Mouse (Mus musculus) ovary, postnatal 36 days (tissue): ENCODE results near the gene Psmb6.
"Not testable (repeated sequence)": the region's sequence is repeated elsewhere in the genome, so short reads cannot be mapped to it uniquely, and the experiment has no call there.

Source experiments
- DNase-seq: peaks from one replicate; pipeline ENCODE4 v3.0.0; 2022; ENCODE audit warnings: low spot score, mixed read lengths

Gene Psmb6

DNA sequence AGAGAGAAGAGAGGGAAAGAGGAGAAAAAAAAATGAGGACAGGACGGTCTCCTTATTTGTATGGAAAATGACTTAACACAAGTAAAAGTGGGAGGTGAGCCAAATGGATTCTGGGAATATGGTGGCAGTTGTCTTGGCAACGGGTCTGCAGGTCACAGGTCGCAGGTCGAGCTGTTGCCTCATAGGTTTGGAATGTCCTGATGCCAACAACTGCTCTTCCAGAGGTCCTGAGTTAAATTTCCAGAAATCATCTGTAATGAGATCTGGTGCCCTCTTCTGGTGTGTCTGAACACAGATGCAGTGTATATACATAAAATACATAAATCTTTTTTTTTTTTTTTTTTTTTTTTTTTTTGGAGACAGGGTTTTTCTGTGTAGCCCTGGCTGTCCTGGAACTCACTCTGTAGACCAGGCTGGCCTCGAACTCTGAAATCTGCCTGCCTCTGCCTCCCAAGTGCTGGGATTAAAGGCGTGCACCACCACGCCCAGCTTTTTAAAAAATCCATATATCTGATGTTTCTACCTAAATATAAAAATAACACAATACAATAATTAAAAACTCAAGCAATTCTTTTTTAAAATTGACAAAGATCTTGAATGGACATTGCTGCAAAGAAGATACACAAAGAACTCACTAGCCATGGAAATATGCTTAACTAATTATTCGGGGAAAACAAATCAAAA lies 1.7 kb upstream of the Psmb6 start:
- DNase-seq = not testable (repeated sequence)

DNA sequence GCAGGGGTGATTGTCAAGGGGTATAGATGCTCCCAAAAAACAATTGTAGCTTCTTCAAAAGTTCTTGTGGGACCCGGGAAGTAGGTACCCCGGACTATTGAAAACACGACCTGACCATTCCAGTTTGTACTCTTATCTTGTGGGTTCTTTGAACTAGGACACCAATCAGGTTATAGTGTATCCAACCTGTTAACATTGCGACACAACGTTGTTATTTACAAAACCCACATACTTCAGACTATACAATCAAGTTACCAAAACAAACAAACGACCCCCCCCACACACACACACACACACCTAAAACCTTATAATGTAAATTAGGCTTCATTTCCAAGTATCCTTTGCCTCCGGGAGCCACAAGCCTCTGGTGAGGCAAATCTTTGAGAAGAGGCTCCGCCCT lies 385 bp upstream of the Psmb6 start:
- DNase-seq = no peak

DNA sequence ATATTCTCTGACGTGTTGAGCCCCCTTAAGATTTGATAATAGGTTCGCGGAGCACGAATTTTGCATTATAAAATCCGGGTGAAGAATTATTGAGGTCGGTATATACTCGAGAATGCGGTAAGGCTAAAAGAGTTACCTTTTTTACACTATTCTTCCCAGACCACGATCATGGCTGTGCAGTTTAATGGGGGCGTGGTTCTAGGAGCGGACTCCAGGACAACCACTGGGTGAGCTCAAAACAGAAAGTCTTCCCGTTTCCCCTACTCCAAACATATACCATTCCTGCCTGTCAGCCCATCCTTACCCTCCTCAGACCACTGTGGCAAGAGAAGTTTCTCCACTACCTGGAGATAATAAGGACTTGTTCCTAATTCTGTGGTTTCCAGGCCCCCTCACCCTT lies 559 bp downstream of the Psmb6 start:
- no peak for DNase-seq

DNA sequence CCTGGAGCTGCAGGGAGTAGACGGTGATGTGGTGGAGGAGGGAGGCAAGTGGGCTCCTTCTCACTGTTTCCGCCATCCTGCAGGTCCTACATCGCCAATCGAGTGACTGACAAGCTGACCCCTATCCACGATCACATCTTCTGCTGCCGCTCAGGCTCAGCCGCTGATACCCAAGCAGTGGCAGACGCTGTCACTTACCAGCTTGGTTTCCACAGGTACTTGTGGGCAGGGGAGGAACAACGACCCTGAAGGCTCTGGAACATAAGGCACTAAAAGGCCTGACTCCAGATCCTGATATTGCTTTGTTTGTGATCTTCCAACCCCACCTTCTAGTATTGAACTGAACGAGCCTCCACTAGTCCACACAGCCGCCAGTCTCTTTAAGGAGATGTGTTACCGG lies 1.0 kb downstream of the Psmb6 start:
- no peak for DNase-seq

DNA sequence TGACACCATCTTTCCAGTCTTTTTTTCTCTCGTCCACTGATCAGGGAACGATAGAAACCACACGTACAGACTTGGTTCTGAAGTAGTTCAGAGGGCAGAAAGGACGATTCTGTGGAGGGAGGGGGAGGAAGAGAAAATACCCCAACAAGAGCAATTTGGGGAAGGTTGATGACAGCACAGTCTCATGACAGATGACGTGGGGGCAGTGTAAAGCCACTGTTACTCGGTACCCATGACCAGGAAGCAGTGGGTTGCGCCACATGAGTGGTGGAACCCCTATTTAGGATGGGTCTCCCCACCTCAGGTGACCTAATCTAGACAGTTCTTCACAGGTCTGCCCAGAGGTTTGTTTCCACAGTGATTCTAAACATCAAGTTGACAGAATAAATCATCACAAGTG lies 3.4 kb downstream of the Psmb6 start:
- DNase-seq = no peak

DNA sequence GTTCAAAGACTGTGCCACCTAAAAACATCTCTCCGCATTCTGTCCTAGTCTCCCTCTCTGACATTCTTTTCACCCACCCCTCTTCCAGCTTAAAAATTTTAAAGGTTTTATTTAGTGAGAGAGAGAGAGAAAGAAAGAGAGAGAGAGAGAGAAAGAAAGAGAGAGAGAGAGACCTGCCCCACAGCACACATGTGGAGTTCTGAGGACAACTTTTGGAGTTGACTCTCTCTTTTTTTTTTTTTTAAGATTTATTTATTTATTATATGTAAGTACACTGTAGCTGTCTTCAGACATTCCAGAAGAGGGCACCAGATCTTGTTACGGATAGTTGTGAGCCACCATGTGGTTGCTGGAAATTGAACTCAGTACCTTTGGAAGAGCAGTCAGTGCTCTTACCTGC lies 5.9 kb downstream of the Psmb6 start:
- not testable (repeated sequence) for DNase-seq

DNA sequence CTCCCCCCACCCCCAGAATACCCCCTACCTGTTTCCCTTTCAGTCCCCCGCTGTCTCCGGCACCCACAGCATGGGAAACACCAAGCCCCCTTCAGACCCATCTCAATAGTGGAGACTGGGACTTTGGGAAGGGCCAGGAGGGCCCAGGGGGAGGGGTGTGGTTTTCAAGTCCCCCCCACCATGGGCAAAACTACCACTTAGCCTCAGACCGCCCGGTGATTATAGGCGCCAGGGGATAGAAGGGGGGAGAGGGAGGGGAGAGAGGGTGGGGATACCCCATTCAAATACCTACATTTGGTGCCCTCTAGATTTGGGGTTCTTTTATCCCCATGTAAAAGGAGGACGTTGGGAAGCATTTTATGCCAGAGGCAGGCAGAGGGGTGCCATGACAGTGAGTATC lies 7.7 kb downstream of the Psmb6 start, which contains the start of gene Gm40193:
Gene Gm40193, minus strand, starts transcription at position 101 of the 400 bp plus-strand sequence.
- DNase-seq = no peak

DNA sequence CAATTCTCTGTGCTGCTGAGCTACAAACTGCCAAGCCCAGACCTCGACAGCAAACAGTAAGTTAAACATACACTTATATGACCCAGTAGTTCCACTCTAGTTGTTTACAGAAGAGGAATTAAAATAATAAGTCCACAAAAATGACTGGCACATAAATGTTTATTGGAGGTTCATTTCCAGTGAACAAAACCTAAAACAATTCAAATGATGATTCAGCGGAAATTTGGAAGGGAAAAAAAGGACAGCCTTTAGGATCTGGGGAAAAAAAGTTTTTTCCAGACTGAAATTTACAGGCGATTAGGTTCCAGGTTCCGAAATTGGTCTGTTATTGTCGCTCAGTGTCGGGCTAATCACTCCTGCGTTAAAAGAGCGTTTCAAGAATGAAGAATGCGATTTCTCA lies 14.3 kb downstream of the Psmb6 start:
- DNase-seq = no peak

DNA sequence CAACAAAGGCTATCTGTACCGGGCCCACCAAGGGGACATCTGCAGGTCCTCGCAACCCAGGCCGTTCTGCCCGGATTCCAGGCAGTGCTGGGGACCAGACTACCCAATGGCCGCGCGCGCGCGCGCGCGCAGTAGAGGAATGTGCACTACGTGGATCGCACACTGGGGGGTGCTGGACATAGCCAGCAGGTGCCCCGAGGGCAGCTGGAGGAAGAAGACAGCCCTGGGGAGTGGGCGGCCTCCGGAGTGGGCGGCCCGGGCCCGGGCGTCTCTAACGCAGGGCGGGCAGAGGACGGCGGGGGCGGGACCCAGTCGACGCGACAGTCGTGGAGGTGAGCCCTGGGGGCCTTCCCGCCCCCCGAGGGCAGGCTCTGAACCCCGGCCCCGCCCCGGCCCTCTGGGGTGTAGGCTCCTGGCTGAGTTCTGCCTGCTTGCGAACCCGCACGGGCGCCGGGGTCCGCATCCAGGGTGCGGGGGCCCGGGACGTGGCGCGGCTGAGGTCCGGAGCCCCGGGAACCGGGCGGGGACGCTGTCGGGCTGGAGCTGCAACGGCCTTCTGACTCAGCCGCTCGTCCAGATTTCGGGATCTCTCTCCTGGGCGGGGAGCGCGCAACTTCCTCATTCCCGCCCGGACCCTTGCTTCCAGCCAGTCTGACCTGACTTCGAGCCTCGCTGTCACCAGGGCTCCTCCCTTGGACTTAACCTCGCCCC lies 14.9 kb downstream of the Psmb6 start, which contains the start of gene Pld2:
Gene Pld2, plus strand, starts transcription at position 188 of the 711 bp plus-strand sequence.
- DNase-seq = peak; percentile 92

DNA sequence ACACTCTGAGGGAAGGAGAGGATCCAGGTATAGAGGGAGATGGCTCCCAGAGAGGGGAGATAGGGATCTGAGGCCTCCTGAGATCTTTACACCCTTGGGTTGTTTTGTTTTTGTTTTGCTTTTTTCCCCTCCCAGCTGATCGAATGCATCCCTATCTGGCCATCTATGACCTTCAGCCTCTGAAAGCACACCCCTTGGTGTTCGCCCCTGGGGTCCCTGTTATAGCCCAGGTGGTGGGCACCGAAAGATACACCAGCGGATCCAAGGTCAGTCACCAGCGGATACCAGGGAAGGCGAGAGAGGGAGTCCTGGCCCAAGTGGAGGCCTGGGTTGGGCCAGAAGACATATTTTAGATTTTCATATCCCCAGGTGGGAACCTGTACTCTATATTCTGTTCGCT lies 15.8 kb downstream of the Psmb6 start:
- DNase-seq = no peak

DNA sequence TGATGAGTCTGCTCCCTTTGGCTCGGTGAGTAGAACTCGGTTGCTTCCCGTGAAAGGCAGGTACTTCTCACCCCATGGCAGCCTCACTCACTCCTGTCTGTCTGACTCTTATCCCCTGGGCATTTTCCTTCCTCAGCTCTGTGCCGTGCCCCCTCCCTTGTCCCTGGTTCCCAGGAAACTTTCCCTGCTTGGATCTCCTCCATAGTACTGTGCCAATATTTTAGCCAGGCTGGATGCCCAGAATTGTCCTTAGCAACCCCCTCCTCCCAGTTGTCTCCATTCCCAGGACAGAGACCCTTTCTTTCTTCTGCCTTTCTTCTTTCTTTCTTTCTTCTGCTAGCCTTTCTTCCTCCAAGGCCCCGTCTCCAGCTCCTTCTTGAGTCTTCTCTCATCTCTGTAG lies 16.2 kb downstream of the Psmb6 start:
- no peak for DNase-seq

DNA sequence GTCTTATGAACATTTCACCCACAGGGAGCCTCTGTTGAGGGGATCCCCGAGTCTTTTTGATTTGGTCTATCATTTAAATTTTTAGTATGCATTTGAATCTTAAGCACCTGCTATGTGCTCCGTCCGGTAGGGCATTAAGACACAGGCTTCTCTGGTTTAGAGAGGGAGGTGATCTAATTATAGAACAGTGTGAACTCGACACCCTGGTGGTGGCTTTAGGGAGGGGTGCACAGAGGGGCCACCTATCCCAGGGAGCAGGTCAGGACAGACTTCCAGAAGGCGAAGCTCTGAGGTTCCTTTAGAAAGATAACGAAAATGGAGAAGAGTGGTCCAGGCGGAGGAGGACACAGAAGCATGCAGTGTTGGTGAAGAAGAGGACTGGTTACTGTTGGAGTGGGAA lies 19.3 kb downstream of the Psmb6 start:
- no peak for DNase-seq

DNA sequence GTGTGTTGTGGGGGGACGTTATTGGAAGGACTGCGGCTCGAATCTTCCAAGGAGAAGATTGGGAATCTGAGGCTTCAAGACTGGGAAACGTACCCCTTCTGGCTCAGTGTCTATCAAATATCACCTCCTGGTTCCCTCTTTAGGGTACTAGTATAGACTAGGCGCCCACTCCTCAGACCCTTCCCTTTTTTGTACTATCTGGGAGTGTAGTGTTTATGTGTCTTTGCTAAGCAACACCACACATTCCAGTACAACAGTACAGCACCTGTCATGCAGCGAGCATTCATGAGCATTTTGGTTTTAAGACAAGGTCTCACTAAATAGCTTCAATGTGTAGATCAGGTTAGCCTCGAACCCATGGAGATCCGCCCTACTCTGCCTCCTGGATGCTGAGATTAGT lies 26.4 kb downstream of the Psmb6 start:
- no peak for DNase-seq

DNA sequence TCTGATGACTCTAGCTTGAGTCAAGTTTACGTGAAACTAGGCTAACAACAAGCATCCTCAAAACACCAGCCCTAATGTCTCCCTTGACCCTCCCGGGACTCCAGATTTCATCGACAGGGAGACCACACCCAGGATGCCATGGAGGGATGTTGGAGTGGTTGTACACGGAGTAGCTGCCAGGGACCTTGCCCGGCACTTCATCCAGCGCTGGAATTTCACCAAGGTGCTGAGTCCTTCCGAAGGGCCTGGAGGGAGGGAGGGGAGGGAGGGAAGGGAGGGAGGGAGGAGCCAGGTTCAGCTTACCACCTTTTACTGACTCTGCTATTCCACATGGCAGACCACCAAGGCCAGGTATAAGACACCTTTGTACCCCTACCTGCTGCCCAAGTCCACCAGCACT lies 28.8 kb downstream of the Psmb6 start:
- DNase-seq = no peak

DNA sequence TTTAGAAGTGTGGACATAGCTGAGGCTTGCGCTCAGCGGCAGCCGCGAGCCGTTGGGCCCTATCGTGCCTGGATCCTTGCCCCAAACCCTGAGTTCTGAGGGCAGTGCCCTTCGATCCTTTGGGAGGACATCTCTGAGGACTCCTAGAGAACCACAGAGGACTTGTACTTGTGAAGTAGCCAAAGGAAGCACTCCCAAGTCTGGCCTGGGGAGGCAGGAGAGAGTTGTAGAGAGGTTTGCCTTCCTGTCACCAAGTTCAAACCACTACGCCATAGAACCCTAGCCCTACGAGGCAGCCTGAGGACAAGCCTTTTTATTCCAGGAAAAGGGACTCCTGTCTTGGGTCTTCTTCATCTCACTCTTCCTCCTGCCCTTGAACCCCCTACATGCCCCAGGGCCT lies 32.4 kb downstream of the Psmb6 start:
- no peak for DNase-seq

DNA sequence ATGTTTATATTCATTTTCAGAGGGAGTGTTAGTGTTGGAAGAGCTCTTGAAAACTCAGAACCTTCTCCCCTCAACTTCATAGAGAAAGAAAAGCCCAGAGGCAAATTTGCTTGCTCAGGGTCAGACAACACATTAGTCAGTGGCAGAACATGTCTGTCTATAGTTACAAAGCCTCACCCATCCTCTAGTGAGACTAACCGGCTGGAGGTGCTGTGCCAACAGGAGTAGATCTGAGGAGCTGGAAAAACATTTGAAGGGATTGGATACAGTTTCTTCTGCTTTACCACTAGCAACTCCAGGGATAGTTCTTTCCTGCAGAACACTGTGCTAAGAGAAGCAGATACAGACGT lies 36.7 kb downstream of the Psmb6 start:
- no peak for DNase-seq

DNA sequence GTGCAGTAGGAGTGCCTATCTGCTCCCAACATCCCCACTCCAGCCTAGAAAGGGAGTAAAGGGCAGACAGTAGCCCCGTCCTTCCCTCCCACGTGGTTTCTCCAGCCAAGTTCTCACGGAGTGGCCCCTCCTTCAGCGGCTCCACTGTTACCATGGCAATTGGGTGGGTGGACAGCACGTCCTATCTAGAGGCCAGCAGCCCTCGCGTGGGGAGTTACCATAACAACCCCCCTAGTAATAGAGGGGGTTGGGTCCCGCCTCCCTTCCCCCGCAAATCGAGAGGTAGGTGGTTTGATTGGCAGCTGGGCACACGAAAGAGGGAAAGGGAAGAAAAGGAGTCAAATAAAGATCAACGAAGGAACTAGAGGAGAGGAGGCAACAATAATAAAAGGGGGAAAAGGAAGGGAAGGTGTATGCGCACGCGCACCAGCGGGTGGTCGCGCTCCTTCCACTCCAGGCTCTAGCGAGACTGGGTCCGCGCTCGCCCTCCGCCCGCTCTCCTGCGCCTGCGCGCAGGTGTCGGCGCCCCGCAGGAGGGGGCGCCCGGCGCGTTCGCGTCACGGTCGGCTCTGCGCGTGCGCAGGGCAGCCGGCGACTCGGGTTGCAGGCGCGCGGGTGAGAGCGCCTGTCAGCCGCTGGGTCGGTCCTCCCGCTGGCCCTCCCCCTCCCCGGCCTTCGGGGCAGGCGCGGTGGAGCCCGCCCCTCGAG lies 37.3 kb downstream of the Psmb6 start, which contains the start of gene Mink1:
Gene Mink1, plus strand, starts transcription at position 595 of the 708 bp plus-strand sequence.
- DNase-seq = peak; percentile 93

DNA sequence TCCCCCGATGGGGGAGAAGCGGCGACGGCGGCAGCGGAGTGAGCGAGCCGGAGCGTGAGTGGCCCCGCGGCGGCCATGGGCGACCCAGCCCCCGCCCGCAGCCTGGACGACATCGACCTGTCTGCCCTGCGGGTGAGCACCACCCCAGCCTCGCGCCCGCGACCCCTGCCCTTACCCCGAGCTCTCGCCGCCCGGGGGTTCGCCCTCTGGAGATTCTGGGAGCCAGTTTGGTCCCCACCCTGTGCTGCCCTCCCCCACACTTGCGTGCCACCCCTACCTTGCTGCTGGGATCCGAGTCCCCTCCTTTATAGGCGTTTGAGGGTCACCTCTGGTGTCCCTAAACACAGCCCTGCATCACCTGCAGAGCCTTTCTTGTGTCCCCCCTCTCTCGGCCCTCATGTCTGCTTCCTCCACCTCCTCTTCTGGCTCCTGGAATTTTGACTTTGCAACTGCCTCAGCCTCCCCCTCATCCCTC lies 37.9 kb downstream of the Psmb6 start:
- DNase-seq = no peak

DNA sequence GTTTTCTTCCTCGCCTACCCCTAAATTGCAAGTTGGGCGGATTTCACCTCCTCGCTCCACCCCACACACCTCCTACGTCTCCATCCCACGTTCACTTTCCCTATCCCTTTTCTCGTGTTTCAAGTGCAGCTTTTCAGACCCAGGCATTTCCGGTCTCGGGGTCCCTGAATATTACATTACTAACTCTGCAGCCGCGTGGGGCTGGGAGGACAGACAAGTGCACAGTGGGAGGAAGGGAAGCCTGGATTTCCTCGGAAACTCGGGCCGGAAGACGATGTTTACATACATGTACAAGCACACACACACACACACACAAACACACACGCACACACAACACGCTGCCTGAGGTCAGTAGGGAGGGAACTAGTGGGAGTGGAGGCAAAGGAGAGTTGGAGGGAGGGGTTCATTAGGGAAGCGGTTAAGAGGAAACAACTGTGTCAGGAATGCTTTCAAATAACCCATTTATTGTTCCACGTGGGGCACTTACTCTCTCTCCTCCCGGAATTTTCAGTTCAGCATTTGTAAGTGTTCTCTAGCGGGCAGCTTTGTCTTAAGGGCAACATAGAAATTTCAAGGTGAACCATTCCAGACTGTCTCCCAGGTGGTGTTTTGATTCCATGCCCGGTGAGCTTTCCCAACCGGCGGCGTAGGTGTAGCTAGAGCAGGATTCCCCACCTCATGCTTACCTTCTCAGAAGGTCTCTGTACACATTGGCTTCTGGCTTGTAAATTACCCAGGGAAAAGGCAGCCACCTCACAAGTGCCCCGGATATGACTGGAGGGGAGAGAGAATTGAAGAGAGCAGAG lies 38.5 kb downstream of the Psmb6 start:
- peak; percentile 14 for DNase-seq

DNA sequence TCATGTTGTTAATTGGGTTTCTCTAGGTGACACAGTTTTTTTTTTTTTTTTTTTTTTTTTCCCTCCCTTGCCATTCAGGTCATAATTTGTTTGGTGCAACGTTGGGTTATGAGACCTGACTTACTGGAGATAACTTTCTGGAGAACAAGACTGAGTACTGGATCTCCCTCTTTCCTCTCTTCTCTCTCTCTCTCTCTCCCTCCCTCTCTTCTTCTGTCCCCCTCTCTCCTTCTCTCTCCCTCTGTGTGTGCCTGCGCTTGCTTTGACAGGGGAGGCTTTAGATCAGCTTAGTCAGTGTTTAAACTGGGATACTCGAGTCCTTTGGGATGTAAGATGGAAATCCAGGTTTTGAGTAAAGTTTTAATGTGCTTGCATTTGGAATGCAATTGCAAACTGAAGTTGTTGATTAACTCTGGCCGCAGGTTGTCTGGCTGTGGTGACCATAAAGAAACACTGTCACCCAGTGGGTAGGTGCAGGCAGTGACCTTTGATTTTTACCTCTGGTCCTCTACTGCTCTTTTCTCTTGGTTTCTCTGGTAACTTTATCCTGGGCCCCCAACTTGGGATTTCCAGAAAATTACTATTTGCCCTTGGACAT lies 39.2 kb downstream of the Psmb6 start:
- DNase-seq = no peak

DNA sequence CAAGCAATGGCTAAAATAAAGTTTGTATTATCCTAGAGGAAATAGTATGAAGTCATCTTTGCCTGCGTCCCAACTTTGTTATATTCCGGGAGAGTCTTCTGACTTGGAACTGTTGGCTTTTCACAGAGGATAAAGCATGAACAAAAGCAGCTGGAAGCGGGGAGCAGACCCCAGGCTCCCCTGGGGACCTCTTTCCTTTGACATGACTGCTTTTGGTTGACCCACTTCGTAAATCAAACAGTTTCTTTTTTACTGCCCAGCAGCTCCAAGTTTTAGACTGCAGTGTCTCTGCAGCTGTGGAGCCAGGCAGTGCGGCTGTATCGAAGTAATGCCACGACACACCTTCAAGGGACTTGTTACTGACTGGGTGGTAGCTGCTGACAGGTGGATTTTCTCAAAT lies 41.4 kb downstream of the Psmb6 start:
- no peak for DNase-seq

DNA sequence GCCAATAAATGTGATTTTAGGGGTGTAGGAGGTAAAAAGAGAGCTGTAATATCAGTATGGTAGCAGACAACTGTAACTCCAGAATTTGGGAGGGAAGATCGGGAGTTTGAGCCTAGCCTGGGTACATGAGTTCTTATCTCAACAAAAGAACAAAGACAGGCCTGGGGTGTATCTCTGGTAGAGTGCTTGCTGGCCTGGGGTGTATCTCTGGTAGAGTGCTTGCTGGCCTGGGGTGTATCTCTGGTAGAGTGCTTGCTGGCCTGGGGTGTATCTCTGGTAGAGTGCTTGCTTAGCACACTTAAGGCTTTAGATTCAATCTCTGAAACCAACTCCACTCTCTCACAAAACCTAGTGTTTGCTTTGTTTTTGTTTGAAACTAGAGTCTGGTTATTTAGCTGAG lies 45.4 kb downstream of the Psmb6 start:
- DNase-seq = not testable (repeated sequence)
